Mouse (Mus musculus): ENCODE results near the gene Fbxo39.
"Not testable (repeated sequence)": the region's sequence is repeated elsewhere in the genome, so short reads cannot be mapped to it uniquely, and the experiment has no call there.

GRCm38 (mm10) chr11:72343238-72343625 is 29.0 kb downstream of the Fbxo39 start:
- not testable (repeated sequence) for TF ChIP-seq POLR2A (IDR thresholded peaks at IDR 0.05; ENCODE audit: borderline replicate concordance, extremely low read depth, insufficient read depth, insufficient read length, poor library complexity, severe bottlenecking); CTCF (IDR thresholded peaks at IDR 0.05; ENCODE audit: borderline replicate concordance, extremely low read depth, insufficient read depth, insufficient read length)

All from brain, embryonic 14.5 days (tissue).